Mouse (Mus musculus) ES-Bruce4 (cell line): Measurements from ENCODE around the gene Wnt6. TPM values are rescaled to one million over a fixed set of nuclear protein-coding genes. Genes with fewer than 3 reads are reported as not detected.

Source experiments
- H3K27ac ChIP-seq: 2 replicates; pipeline ENCODE4 v1.5.1; 2012; ENCODE audit warnings: low read length, inconsistent platforms; ENCODE audit not compliant: insufficient read depth
- H3K27me3 ChIP-seq: 2 replicates; pipeline ENCODE4 v1.6.1; 2012; ENCODE audit warnings: mild to moderate bottlenecking, low read length, inconsistent platforms; ENCODE audit not compliant: control insufficient read depth, poor library complexity, insufficient read depth, severe bottlenecking
- H3K36me3 ChIP-seq: 2 replicates; pipeline ENCODE4 v1.6.1; 2012; ENCODE audit warnings: inconsistent platforms, mild to moderate bottlenecking, low read length, moderate library complexity; ENCODE audit not compliant: control insufficient read depth, poor library complexity, insufficient read depth, severe bottlenecking
- H3K4me1 ChIP-seq: one replicate; pipeline ENCODE4 v1.8.1; 2011; ENCODE audit warnings: low read length; ENCODE audit not compliant: control insufficient read depth, insufficient read depth
- H3K4me3 ChIP-seq: 2 replicates; pipeline ENCODE4 v1.5.1; 2011; ENCODE audit warnings: low read depth, mild to moderate bottlenecking, low read length
- H3K9ac ChIP-seq: 2 replicates; pipeline ENCODE4 v1.6.1; 2012; ENCODE audit warnings: low read depth, mild to moderate bottlenecking, inconsistent platforms; ENCODE audit not compliant: poor library complexity, severe bottlenecking
- H3K9me3 ChIP-seq: replicated peaks from 2 replicates; pipeline ENCODE4 v1.6.1; 2012; ENCODE audit warnings: mild to moderate bottlenecking, low read length, inconsistent platforms; ENCODE audit not compliant: control insufficient read depth, poor library complexity, insufficient read depth, severe bottlenecking
- CTCF ChIP-seq: IDR thresholded peaks from one replicate; pipeline ENCODE4 v1.8.1; 2011; ENCODE audit warnings: low read depth, low read length
- EP300 ChIP-seq: IDR thresholded peaks from 2 replicates; pipeline ENCODE4 v1.6.1; 2011; ENCODE audit warnings: low read depth, low read length; ENCODE audit not compliant: insufficient read depth
- POLR2A ChIP-seq: IDR thresholded peaks from one replicate; pipeline ENCODE4 v1.8.1; 2011; ENCODE audit warnings: low read length; ENCODE audit not compliant: insufficient read depth
- polyA plus RNA-seq: library from polyadenylated mRNA; stranded (reverse); fragments of >200 nt; gene quantifications from 2 replicates; pipeline ENCODE4 v1.2.4, GENCODE M21; 2011; ENCODE audit warnings: low read depth; ENCODE audit not compliant: missing spikeins, insufficient read depth, insufficient read length

Wnt6 gene
- polyA plus RNA-seq, 1 experiment = 5.6 TPM

DNA sequence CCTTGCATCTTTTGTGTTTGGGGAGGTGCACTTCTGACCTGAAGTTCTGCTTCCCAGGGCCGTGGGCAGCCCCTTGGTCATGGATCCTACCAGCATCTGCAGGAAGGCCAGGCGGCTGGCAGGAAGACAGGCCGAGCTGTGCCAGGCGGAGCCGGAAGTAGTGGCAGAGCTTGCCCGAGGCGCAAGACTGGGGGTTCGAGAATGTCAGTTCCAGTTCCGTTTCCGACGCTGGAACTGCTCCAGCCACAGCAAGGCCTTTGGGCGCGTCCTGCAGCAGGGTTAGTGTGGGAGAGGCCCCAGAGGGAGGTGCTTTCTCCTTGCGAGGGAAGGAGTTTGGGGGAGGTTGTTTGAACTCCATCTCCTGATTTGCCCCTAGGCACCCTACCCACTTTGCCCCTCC is 10.4 kb downstream of the Wnt6 start:
- no peak for TF ChIP-seq POLR2A
- TF ChIP-seq EP300 = no peak
- TF ChIP-seq CTCF = no peak
- no peak overlapping the region for H3K9ac ChIP-seq
- peaks cover 9% of the 10 kb centered on the region for H3K4me1 ChIP-seq
- H3K9me3 ChIP-seq = no peaks in the 10 kb centered on the region
- no peaks in the 10 kb centered on the region for H3K36me3 ChIP-seq
- H3K27me3 ChIP-seq = no peaks in the 10 kb centered on the region; the same call in 1 of the 2 replicates
- H3K4me3 ChIP-seq = peak overlapping the region; percentile 14
- no peak overlapping the region for H3K27ac ChIP-seq

DNA sequence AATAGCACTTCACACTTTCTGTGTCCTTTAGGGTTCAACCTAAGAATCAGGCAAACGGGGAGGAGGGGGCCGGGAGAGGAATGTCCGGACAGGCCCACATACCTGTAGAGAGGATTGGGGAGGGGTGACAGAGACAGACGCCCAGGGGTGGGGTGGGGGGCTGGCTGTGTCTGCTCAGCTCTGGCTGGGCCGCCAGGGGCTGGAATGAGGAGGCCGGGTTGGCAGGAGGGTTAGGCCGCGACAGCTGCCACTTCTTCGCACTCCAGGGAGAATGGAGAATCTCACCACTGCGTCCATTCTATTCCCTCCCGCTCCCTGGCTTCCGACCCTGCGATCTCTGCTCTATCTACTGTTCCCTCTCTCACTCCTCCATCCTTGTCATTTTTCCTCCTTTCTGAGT is 11.9 kb downstream of the Wnt6 start:
- Histone ChIP-seq H3K4me1 (peaks cover 9% of the 10 kb centered on the region), H3K27ac (no peak overlapping the region), H3K4me3 (peak overlapping the region; percentile 89), H3K27me3 (no peaks in the 10 kb centered on the region; the same call in 1 of the 2 replicates), H3K9ac (peak overlapping the region; percentile 30), H3K9me3 (no peaks in the 10 kb centered on the region), H3K36me3 (no peaks in the 10 kb centered on the region)
- TF ChIP-seq EP300 = no peak
- no peak for TF ChIP-seq POLR2A
- TF ChIP-seq CTCF = no peak

DNA sequence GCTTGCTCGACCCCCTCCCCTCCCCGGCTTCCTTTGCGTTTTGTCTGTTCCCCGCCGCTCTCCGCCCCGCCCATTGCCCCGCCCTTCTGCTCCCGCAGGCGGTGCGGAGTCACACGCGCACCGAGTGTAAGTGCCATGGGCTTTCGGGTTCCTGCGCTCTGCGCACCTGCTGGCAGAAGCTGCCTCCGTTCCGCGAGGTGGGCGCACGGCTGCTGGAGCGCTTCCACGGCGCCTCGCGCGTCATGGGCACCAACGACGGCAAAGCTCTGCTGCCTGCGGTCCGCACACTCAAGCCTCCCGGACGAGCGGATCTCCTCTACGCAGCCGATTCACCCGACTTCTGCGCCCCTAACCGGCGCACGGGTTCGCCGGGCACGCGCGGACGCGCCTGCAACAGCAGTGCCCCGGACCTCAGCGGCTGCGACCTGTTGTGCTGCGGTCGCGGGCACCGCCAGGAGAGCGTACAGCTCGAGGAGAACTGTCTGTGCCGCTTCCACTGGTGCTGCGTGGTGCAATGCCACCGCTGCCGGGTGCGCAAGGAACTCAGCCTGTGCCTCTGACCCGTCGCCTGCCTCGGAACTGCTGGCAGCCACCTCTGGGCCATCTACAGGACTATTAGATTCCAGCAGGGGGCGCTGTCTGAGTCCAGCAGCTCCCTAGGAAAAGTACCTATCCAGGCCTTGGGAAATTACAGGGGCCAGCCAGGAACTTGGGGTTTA is 12.5 kb downstream of the Wnt6 start:
- H3K9ac ChIP-seq = peak overlapping the region; percentile 22
- H3K27ac ChIP-seq = no peak overlapping the region
- TF ChIP-seq CTCF (peak; percentile 75), POLR2A (no peak)
- H3K36me3 ChIP-seq = no peaks in the 10 kb centered on the region
- H3K9me3 ChIP-seq = no peaks in the 10 kb centered on the region
- no peaks in the 10 kb centered on the region; the same call in 1 of the 2 replicates for H3K27me3 ChIP-seq
- H3K4me1 ChIP-seq = peaks cover 6% of the 10 kb centered on the region
- peak overlapping the region; percentile 89 for H3K4me3 ChIP-seq

DNA sequence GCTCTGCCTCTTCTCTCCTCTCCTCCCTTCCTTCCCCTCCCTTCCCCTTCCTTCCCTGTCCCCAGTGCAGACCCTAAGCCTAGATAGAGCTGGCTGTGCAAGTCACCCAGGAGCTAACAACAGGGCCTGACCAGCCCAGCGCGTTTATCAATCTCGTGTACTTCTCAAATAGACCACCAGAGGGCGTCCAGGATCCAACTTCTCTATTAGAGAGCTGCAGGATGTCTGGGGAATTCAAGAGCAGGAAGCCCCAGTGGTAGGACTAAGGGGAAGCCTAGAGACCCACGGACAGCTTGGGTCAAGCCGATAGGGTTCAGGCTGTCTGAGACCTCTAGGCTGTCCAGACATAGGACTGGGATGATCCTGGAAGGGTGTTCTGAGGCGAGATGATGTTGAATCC is 16.2 kb downstream of the Wnt6 start:
- H3K27ac ChIP-seq = no peak overlapping the region
- no peaks in the 10 kb centered on the region for H3K36me3 ChIP-seq
- H3K4me1 ChIP-seq = no peaks in the 10 kb centered on the region
- peaks cover 7% of the 10 kb centered on the region for H3K27me3 ChIP-seq
- H3K9ac ChIP-seq = no peak overlapping the region
- no peak overlapping the region for H3K4me3 ChIP-seq
- no peak for TF ChIP-seq EP300
- TF ChIP-seq CTCF = peak; percentile 58
- H3K9me3 ChIP-seq = no peaks in the 10 kb centered on the region

DNA sequence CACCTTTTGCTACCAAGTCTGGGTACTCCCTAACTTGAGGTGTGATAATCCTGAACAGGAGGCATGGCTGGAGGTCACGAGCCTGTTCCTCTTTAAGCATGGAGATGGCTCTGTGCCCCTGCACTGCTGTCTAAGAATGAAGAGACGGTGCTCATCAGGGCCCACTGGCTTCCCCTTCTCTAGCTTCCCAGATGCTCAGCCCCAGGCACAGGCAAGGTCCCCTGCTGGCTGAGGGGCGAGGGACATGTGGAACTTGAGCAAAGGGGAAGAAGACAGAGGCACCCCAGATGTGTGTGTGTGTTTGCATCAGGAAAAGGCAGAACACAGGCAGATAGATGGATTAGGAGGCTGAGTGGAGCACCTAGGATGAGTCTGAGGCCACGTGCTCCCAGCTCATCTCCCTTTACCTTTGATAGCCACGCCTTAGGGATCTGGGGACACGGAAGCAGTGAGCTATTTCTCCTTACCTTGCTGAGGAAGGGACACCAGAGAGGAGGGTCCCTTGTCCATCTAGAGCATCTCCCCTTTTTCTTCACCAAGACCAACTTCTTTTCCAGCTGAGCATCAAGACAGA is 17.0 kb downstream of the Wnt6 start:
- Histone ChIP-seq H3K4me3 (no peak overlapping the region), H3K27me3 (peaks cover 10% of the 10 kb centered on the region), H3K9me3 (no peaks in the 10 kb centered on the region), H3K4me1 (no peaks in the 10 kb centered on the region), H3K27ac (no peak overlapping the region), H3K36me3 (no peaks in the 10 kb centered on the region), H3K9ac (no peak overlapping the region)
- TF ChIP-seq CTCF = no peak
- no peak for TF ChIP-seq EP300
- no peak for TF ChIP-seq POLR2A

DNA sequence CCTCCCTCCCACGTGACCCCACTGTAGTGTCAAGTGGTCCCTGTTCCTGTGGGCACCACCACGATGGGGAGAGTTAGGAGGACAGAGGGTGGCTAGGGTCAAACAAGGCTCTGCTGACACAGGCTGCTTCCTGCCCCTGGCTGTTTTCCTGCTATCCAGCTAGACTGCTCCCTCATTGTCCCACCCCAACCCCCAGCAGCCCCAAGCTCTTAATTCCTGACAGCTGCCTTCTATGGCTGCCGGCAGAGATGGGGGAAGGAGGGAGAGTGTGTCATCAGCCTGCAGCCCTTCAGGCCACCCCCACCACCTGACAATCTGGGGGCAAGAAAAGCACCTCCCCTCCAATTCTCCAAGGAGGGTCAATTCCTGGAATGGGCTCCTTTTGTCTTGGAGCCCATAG is 18.4 kb downstream of the Wnt6 start:
- no peak overlapping the region for H3K27ac ChIP-seq
- H3K4me3 ChIP-seq = no peak overlapping the region
- H3K4me1 ChIP-seq = peaks cover 2% of the 10 kb centered on the region
- peaks cover 12% of the 10 kb centered on the region for H3K27me3 ChIP-seq
- no peaks in the 10 kb centered on the region for H3K36me3 ChIP-seq
- no peaks in the 10 kb centered on the region for H3K9me3 ChIP-seq
- H3K9ac ChIP-seq = no peak overlapping the region
- TF ChIP-seq EP300 = no peak
- TF ChIP-seq POLR2A = no peak
- no peak for TF ChIP-seq CTCF
